Mouse (Mus musculus) left cerebral cortex, postnatal 36 days (tissue): ENCODE measurements around the gene Tuft1. TPM values are rescaled to one million over a fixed set of nuclear protein-coding genes. Genes with fewer than 3 reads are reported as not detected.
A peak's percentile ranks its signal among the peaks of the same experiment; 100 is the strongest.

Experiments used
- DNase-seq, 2 experiments: peaks; one replicate each; pipeline ENCODE4 v3.0.0; 2021 to 2022; ENCODE audit warnings: low spot score in 2 of 2, mixed read lengths in 1 of 2
- intact Hi-C: fragments of 180-260 bp; cut with DNase I; formaldehyde crosslinking; loops from one replicate; pipeline ENCODE4 v1.15.1; 2025
- total RNA-seq, 2 experiments: library from RNA; stranded (reverse); gene quantifications; 2 replicates each; pipeline ENCODE4 v1.2.3; 2021

The Tuft1 gene
- total RNA-seq, 2 experiments from 2014 or later: 1.2 to 1.3 TPM

DNA sequence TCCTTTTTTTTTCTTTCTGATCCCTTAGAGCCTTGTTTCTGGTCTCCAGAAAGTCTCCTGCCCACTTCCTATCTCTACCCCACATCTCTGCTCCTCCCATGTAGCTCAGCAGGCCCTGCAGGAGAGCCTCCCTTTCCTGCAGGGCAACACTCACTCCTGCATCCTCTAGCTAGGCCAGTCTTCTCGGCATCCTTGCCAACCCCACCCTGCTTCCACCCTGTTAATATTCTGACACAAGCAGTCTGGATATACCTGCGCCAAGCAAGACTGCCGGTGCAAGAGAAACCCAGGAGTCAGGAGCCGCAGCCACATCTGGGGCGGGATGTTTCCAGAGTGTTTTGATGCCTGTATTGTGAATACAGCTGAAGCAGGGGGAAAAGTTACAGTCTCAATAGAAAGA is 46.8 kb downstream of the Tuft1 start:
- intact Hi-C loops: loop anchor here (10.0 kb wide), 1 partner anchor 293 kb away; no protein-coding TSS in a partner anchor

DNA sequence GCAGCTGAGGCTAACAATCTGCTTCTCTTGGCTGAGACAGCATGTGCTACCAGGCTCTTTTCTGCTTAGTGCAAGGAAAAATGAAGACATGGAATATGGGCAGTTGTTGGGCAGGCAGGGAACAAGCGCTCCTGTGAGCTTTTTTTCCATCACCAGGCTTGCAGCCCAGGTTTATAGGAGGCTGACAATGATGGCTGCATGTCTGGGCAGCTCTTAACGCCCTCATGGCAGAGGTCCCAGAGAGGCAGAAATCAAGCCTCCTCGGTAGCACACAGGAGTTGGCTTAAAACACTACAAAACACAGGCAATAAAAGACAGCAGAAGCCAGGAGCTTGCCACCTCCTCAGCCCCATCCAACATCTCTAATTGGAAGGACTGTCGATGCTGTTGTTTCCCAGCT is 47.3 kb downstream of the Tuft1 start:
- intact Hi-C loops: loop anchor here (10.0 kb wide), 1 partner anchor 293 kb away; no protein-coding TSS in a partner anchor
- DNase-seq: peak; percentile 10 to 26

More for the DNA sequence above, 46.8 kb downstream of the Tuft1 start:
- DNase-seq: no peak

GRCm38 (mm10) chr3:94610581-94610980 is 48.1 kb downstream of the Tuft1 start:
- intact Hi-C loops: loop anchor here (10.0 kb wide), 1 partner anchor 294 kb away; no protein-coding TSS in a partner anchor
- DNase-seq: no peak

DNA sequence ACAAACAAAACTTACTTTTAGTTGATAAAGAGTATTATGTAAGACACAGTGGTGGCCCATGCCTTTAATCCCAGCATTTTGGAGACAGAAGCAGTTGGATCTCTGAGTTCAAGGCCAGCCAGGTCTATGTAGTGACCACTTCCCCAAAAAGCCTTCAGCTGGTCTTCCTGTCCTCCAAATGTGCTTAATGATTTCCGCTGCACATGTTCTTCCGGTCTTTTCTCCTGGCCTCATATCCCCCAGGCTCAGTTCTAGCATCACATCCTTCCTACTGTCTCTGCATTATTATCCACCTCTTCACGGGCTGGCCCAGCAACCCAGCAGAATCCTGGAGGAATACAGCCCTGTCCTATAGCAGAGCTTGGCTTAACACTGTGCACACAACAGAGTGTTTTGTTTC is 49.1 kb downstream of the Tuft1 start:
- intact Hi-C loops: loop anchor here (10.0 kb wide), 2 partner anchors 245 to 295 kb away; partner anchors contain the start of gene C2cd4d
- DNase-seq: no peak

- DNase-seq: peak in 1 of 2 experiments; percentile 33
- intact Hi-C loops: loop anchor here (2.0 to 10.0 kb wide), 2 partner anchors 147 to 237 kb away; partner anchors contain the start of gene C2cd4d
These were observed 56.7 kb downstream of the Tuft1 start for GRCm38 (mm10) chr3:94601959-94602358.

DNA sequence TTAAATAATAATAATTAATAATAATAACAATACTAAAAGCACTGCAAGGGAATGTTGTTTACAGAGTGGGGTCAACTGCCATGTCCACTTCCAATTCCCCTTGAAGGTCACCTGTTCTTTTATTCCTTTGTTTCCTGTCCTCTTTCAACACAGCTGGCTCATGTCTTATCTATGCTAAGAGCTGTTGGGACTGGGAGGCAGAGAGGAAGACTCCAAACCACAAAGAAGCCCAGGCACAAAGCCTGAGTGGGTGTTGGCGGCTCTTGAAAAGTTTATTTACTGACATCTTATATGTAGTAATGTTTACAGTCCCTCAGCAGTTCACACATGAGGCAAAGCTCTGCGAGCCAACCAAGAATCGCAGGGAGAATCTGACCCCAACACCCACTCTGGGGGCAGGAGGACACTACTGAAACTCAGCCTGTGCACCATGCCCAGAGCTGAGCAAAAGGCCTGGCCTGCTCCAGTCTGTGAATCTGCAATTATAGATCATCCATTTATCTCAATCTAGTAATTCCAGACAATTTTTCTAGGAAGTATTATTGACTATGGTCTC is 61.4 kb downstream of the Tuft1 start:
- intact Hi-C loops: no loop called here
- DNase-seq: no peak

DNA sequence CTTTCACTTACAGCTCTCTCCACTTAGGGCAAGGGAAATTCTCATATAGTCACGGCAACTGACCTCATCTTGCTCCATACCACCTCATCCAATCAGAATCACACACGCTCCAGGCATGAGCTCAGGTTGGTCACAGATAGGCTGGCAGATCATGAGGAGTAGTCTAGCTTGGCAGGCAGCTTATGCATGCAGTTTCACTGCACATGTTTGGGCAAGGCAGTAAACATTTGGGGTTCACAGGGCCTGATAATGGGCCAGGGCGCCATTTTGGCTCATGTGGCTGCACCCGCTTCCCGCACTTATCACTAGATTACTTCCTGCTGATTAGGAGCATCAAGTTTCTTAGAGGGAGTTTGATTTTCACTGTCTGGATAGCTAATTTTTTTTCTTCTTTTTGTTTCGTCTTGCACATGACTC is 62.8 kb downstream of the Tuft1 start:
- no peak for DNase-seq
- intact Hi-C loops: no loop called here

DNA sequence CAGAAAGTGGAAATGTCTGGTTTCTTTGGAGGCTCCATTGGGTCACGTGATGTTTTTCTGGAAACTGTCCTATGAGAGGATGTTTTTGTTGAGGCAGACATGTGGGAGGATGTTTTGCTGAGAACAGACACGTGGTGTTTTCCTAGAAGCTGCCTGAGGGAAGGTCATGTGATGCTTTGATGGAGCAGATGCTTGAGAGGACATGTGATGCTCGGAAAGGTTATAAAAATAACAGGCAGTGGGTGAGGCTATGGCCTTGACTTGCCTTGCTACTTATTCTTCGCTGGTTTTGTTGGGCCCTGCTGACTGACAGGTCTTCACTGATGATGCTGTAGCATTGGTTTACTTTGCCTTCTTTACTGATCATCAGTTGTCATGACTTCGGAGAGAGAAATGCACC is 67.6 kb downstream of the Tuft1 start:
- no peak for DNase-seq
- intact Hi-C loops: no loop called here

- no peak for DNase-seq
- intact Hi-C loops: loop anchor here (10.0 kb wide), 1 partner anchor 143 kb away; the partner anchor contains the start of genes Mrpl9 and Oaz3
These were observed 70.7 kb downstream of the Tuft1 start for GRCm38 (mm10) chr3:94587962-94588361.

DNA sequence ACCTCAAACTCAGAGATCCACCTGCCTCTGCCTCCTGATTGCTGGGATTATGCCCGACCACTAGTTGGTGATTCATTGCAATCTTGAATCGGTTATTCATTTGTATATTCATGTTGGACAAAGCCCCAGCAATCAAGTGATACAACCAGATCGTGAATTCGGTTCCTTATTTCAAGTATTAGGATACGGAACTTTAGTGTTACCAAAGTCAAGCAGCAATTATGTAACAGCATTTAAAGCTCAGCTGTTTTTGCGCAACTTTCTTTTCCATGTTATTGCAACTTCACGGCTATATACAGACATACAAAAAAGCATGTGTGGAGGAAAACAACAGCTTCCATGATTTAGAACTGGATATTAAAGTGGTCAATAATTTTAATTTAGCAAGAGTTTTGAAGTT is 75.7 kb downstream of the Tuft1 start:
- intact Hi-C loops: loop anchor here (1.0 to 10.0 kb wide), 2 partner anchors 138 to 254 kb away; partner anchors contain the start of genes Mrpl9, Oaz3 and Pogz
- DNase-seq: no peak

DNA sequence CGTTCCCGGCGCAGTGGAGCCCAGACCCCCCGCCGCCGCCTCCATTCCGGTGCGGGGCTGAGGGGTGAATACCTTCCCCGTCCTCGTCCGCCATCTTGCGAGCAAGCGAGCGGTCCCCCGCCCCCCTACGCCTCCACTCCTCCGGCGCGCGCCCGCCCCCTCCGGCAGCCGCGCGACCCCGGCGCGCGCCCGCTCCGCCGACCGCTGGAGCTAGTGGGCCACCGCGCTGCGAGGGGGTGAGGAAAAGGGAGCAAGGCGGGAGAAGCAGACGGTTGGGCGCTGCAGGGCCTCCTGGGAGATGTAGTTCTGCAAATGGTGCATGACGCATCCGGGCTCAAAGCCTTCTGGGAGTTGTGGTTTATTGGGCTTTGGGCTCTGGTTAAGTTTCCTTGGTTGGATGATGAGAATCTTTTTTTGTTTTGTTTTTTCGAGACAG is 76.2 kb downstream of the Tuft1 start, which contains the start of gene Snx27:
TSS of gene Snx27 (minus strand) at position 261 of the 436 bp plus-strand sequence.
- intact Hi-C loops: loop anchor here (1.0 to 10.0 kb wide), 2 partner anchors 138 to 255 kb away; partner anchors contain the start of genes Mrpl9, Oaz3 and Pogz
- peak; percentile 88 to 93 for DNase-seq

DNA sequence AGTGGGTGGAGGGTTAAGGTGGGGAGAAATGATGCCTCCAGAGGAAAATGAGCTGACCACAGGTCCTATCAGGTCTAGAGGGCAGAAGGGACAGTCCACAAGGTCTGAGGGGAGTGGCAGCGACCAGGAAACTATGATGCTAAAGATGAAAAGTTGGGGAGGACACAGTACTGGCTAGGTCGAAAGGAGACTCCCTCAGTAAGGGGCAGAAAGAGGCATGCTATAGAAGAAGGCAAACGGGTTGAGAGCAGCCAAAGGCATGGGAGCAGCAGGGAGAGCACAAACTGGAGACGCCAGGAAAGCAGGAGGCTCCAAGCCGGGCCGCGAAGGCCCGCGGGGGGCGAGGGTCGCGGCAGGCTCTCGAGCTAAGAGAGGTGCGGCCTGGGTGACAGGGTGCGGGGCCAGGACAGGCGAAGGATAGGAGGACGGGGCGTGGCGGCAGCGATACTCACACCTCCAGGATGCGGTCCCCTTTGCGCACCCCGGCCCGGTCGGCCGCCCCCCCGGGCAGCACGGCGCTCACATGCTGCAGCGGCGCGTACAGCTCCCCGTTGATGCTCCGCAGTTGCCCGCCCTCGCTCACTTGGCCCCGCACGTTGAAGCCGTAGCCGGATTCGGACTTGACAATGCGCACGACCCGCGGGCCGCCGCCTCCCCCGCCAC is 76.7 kb downstream of the Tuft1 start:
- DNase-seq: no peak
- intact Hi-C loops: loop anchor here (1.0 to 10.0 kb wide), 2 partner anchors 137 to 255 kb away; partner anchors contain the start of genes Mrpl9, Oaz3 and Pogz

DNA sequence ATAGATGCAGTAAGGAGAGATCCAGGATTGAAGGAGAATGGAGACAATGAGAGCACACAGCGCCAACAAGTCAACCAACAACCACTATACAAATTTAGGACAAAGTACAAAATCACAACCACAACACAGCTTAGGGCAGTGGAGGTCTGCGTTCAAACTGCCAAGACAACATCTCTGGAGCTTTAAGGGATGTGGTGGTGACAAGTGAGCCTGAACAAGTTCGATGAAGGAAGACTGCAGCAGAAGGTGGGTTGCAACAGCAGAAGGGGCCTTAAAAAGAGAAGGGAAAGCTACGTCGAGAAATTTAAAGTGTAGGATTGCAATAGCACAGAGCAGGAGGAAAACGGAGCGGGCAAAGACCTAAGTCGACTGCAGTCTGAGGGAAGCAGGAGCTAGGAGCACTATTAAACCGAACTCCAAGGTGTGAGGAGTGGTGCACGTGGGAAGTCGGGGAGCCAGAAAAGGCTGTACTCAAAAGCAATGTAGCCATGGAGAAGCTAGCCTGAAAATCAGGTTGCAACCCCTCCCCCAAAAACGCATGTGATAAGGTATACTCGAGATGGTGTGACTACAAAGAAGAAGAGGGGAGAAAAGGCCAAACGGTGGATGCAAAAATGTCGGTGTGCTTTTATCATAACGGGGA is 77.4 kb downstream of the Tuft1 start:
- peak; percentile 21 to 24 for DNase-seq
- intact Hi-C loops: loop anchor here (10.0 kb wide), 1 partner anchor 136 kb away; the partner anchor contains the start of genes Mrpl9 and Oaz3

GRCm38 (mm10) chr3:94574506-94574905 is 84.2 kb downstream of the Tuft1 start:
- intact Hi-C loops: no loop called here
- DNase-seq: no peak

DNA sequence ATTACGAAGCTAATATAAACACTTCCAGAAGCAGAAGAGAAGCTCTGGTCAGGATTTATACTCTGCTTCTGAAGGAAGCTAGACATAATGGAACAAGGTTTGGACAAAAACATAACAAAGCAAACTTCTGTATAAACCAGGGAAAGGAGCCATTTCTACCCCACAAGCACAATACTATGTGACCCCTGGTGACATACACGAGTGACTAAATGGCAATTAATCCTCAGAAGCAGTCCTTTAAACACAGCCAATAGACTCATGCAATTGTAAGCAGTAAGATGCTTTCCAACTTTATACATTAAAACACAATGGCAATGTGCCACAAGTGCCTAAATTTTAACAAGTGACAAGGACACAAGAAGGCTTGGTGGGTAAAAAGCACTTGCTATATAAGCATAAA is 91.4 kb downstream of the Tuft1 start:
- DNase-seq: no peak
- intact Hi-C loops: no loop called here

DNA sequence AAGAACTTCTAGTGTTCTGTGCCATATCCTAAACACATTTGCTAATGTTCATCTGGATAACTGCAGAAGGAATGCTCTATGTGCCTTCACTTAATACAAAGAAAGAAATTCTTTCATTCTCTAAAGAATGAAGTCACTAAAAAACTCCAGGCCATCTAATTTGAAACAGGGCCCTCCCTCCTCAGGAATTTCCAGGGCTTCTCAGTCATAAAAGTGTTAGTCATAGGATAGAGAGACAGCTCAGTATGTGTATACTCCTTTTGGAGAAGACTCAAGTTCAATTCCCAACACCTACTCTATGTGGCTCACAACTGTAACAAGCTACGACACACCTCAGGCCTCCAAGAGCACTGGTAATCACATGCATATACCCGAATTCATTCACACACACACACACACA is 93.1 kb downstream of the Tuft1 start:
- no peak for DNase-seq
- intact Hi-C loops: no loop called here

GRCm38 (mm10) chr3:94565127-94565526 is 93.5 kb downstream of the Tuft1 start:
- no peak for DNase-seq
- intact Hi-C loops: no loop called here

DNA sequence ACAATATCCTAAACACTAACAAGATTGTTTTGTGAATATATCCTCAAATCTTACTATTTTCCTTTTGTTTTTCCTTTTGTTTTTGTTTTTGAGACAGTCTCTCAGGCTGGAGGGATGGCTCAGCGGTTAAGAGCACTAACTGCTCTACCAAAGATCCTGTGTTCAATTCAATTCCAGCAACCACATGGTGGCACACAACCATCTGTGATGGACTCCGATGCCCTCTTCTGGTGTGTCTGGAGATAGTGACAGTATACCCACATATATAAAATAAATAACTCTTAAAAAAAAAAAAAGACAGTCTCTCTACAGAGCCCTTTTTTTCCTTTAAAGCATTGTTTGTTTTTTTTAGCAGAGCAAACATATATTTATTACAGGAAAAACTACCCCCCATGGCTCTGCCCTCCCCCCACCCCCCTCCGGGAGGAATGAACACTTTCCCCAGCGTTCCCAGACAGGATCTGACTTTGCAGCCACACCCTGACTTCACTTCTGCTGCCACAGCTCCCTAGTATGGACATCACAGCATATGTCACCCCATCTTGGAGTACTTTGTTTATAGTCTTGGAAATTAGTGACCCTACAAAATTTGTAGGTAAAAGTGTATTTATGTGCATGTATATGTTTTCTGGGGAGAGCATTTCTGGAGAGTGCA is 94.2 kb downstream of the Tuft1 start:
- DNase-seq: no peak
- intact Hi-C loops: no loop called here

DNA sequence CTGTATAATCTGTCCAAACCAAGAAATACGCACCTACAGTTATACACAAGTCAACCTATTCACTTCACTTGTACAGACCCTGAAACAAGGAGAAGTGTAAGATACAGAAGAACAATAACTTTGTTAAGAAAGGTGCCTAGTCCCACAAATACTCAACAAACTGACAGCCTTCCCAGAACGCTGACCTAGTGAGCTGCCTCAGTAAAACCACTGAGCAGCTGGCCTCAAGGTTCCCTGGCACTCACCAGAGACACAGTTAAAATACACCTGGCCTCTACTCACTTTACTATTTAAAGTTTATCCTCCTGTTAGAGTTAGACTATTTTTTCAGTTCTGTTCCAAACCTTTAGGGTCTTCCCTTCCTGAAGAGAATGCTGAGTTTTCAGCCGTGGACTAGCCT is 95.5 kb downstream of the Tuft1 start:
- intact Hi-C loops: no loop called here
- DNase-seq: no peak
